Mouse (Mus musculus): Measurements from ENCODE around the gene Mesp1.

Gene Mesp1

GRCm38 (mm10) chr7:79793688-79794087 lies at the start of gene Mesp1:
TSS of gene Mesp1 (minus strand) at chr7:79793788.
- in situ Hi-C loops (cut with MboI; ENCODE audit: low sequenced_read_pairs), result no loop called here

GRCm38 (mm10) chr7:79842163-79842562 lies 48.6 kb upstream of the Mesp1 start:
- in situ Hi-C loops (cut with MboI; ENCODE audit: low sequenced_read_pairs), result no loop called here

GRCm38 (mm10) chr7:79837247-79837646 lies 43.7 kb upstream of the Mesp1 start:
- in situ Hi-C loops (cut with MboI; ENCODE audit: low sequenced_read_pairs), result no loop called here

GRCm38 (mm10) chr7:79835196-79835595 lies 41.6 kb upstream of the Mesp1 start:
- in situ Hi-C loops (cut with MboI; ENCODE audit: low sequenced_read_pairs), result no loop called here

GRCm38 (mm10) chr7:79832980-79833379 lies 39.4 kb upstream of the Mesp1 start:
- in situ Hi-C loops (cut with MboI; ENCODE audit: low sequenced_read_pairs), result no loop called here

- in situ Hi-C loops (cut with MboI; ENCODE audit: low sequenced_read_pairs), result no loop called here
Measured at GRCm38 (mm10) chr7:79831585-79831984, 38.0 kb upstream of the Mesp1 start.

- in situ Hi-C loops (cut with MboI; ENCODE audit: low sequenced_read_pairs), result no loop called here
Measured at GRCm38 (mm10) chr7:79831145-79831544, 37.6 kb upstream of the Mesp1 start.

GRCm38 (mm10) chr7:79828341-79828740 lies 34.8 kb upstream of the Mesp1 start:
- in situ Hi-C loops (cut with MboI; ENCODE audit: low sequenced_read_pairs), result no loop called here

- in situ Hi-C loops (cut with MboI; ENCODE audit: low sequenced_read_pairs), result no loop called here
Measured at GRCm38 (mm10) chr7:79822092-79822695, 28.6 kb upstream of the Mesp1 start.

- in situ Hi-C loops (cut with MboI; ENCODE audit: low sequenced_read_pairs), result no loop called here
Measured at GRCm38 (mm10) chr7:79819996-79820395, 26.4 kb upstream of the Mesp1 start.

GRCm38 (mm10) chr7:79819515-79819914 lies 25.9 kb upstream of the Mesp1 start:
- in situ Hi-C loops (cut with MboI; ENCODE audit: low sequenced_read_pairs), result no loop called here

GRCm38 (mm10) chr7:79818321-79818720 lies 24.7 kb upstream of the Mesp1 start:
- in situ Hi-C loops (cut with MboI; ENCODE audit: low sequenced_read_pairs), result no loop called here

GRCm38 (mm10) chr7:79813409-79813808 lies 19.8 kb upstream of the Mesp1 start:
- in situ Hi-C loops (cut with MboI; ENCODE audit: low sequenced_read_pairs), result no loop called here

- in situ Hi-C loops (cut with MboI; ENCODE audit: low sequenced_read_pairs), result no loop called here
Measured at GRCm38 (mm10) chr7:79810611-79811506, 17.3 kb upstream of the Mesp1 start, which contains the start of gene Mesp2. TSS of gene Mesp2 (plus strand) at chr7:79810727.

- in situ Hi-C loops (cut with MboI; ENCODE audit: low sequenced_read_pairs), result no loop called here
Measured at GRCm38 (mm10) chr7:79808561-79808960, 15.0 kb upstream of the Mesp1 start.

GRCm38 (mm10) chr7:79803887-79804286 lies 10.3 kb upstream of the Mesp1 start:
- in situ Hi-C loops (cut with MboI; ENCODE audit: low sequenced_read_pairs), result no loop called here

- in situ Hi-C loops (cut with MboI; ENCODE audit: low sequenced_read_pairs), result no loop called here
Measured at GRCm38 (mm10) chr7:79802037-79802436, 8.4 kb upstream of the Mesp1 start.

GRCm38 (mm10) chr7:79801391-79801790 lies 7.8 kb upstream of the Mesp1 start:
- in situ Hi-C loops (cut with MboI; ENCODE audit: low sequenced_read_pairs), result no loop called here

- in situ Hi-C loops (cut with MboI; ENCODE audit: low sequenced_read_pairs), result no loop called here
Measured at GRCm38 (mm10) chr7:79800336-79800735, 6.7 kb upstream of the Mesp1 start.

- in situ Hi-C loops (cut with MboI; ENCODE audit: low sequenced_read_pairs), result loop anchor here (5.0 kb wide), 1 partner anchor 113 kb away; no protein-coding TSS in a partner anchor
Measured at GRCm38 (mm10) chr7:79799506-79799905, 5.9 kb upstream of the Mesp1 start.

- in situ Hi-C loops (cut with MboI; ENCODE audit: low sequenced_read_pairs), result loop anchor here (5.0 kb wide), 1 partner anchor 113 kb away; no protein-coding TSS in a partner anchor
Measured at GRCm38 (mm10) chr7:79799048-79799447, 5.5 kb upstream of the Mesp1 start.

GRCm38 (mm10) chr7:79798606-79799005 lies 5.0 kb upstream of the Mesp1 start:
- in situ Hi-C loops (cut with MboI; ENCODE audit: low sequenced_read_pairs), result loop anchor here (5.0 kb wide), 1 partner anchor 114 kb away; no protein-coding TSS in a partner anchor

Data from CH12F3 (cell line).